Mouse (Mus musculus) stomach, embryonic 15.5 days (tissue): ENCODE measurements around the gene Lipe. TPM values are rescaled to one million over a fixed set of nuclear protein-coding genes. Genes with fewer than 3 reads are reported as not detected.
"Not testable (repeated sequence)": the region's sequence is repeated elsewhere in the genome, so short reads cannot be mapped to it uniquely, and the experiment has no call there.

ENCODE experiments used
- ATAC-seq: fragments of 200-750 bp; cut with Nextera tagmentation; 2 replicates; pipeline ENCODE4 v1.8.0; 2017; ENCODE audit warnings: low read depth, moderate number of reproducible peaks, moderate TSS enrichment; ENCODE audit not compliant: insufficient read depth, low FRiP score
- H3K27ac ChIP-seq: fragments of 300-500 bp; sonication (generic); 2 replicates; pipeline ENCODE4 v1.5.1; 2015; ENCODE audit warnings: mild to moderate bottlenecking, inconsistent platforms
- H3K27me3 ChIP-seq: fragments of 300-500 bp; sonication (generic); replicated peaks from 2 replicates; pipeline ENCODE4 v1.6.1; 2015; ENCODE audit warnings: inconsistent platforms
- H3K36me3 ChIP-seq: fragments of 300-500 bp; sonication (generic); 2 replicates; pipeline ENCODE4 v1.6.1; 2015; ENCODE audit warnings: inconsistent platforms
- H3K4me1 ChIP-seq: fragments of 300-500 bp; sonication (generic); 2 replicates; pipeline ENCODE4 v1.6.1; 2015; ENCODE audit warnings: inconsistent platforms
- H3K4me2 ChIP-seq: fragments of 300-500 bp; sonication (generic); 2 replicates; pipeline ENCODE4 v1.6.1; 2015; ENCODE audit warnings: mild to moderate bottlenecking, inconsistent platforms
- H3K4me3 ChIP-seq: fragments of 300-500 bp; sonication (generic); replicated peaks from 2 replicates; pipeline ENCODE4 v1.5.1; 2015; ENCODE audit warnings: inconsistent platforms
- H3K9ac ChIP-seq: fragments of 300-500 bp; sonication (generic); 2 replicates; pipeline ENCODE4 v1.6.1; 2015; ENCODE audit warnings: inconsistent platforms
- H3K9me3 ChIP-seq: fragments of 300-500 bp; sonication (generic); 2 replicates; pipeline ENCODE4 v1.6.1; 2016; ENCODE audit warnings: inconsistent platforms
- WGBS: fragments of 180-500 bp; shearing (Covaris S2); methylation state at CpG from one replicate; pipeline ENCODE4 v1.1.7; 2015; 5-methylcytosine and 5-hydroxymethylcytosine counted together
- polyA plus RNA-seq: library from polyadenylated mRNA; unstranded; fragments of >200 nt; fragmentation: Nextera tagmentation; extraction: Ambion mirVana; gene quantifications from 2 replicates; pipeline ENCODE4 v1.2.1, GENCODE M21; 2015

Lipe gene
- polyA plus RNA-seq, 1 experiment from 2014 or later = 8.3 TPM

GRCm38 (mm10) chr7:25410969-25411615, 12.6 kb upstream of the Lipe start:
- Histone ChIP-seq H3K4me3 (no peak overlapping the region), H3K4me2 (0 out of 2 replicates have a peak overlapping the region, but pooled peaks have one; percentile 8), H3K9ac (no peak overlapping the region), H3K27me3 (no peaks in the 10 kb centered on the region), H3K36me3 (no peaks in the 10 kb centered on the region), H3K27ac (peak overlapping the region; percentile 44; the same call in 1 of the 2 replicates), H3K4me1 (no peaks in the 10 kb centered on the region), H3K9me3 (no peaks in the 10 kb centered on the region)
- peak; percentile 47 for ATAC-seq
- WGBS = 38% methylated on average over 1 of the region's 1 CpGs

GRCm38 (mm10) chr7:25409114-25409760, 10.7 kb upstream of the Lipe start:
- H3K36me3 ChIP-seq = no peaks in the 10 kb centered on the region
- 47% methylated on average over 4 of the region's 4 CpGs for WGBS
- ATAC-seq = no peak
- no peak overlapping the region for H3K27ac ChIP-seq
- H3K4me2 ChIP-seq = no peak overlapping the region
- H3K27me3 ChIP-seq = no peaks in the 10 kb centered on the region
- H3K9me3 ChIP-seq = no peaks in the 10 kb centered on the region
- H3K9ac ChIP-seq = no peak overlapping the region
- no peaks in the 10 kb centered on the region for H3K4me1 ChIP-seq
- no peak overlapping the region for H3K4me3 ChIP-seq

GRCm38 (mm10) chr7:25406468-25406867, 8.0 kb upstream of the Lipe start:
- Histone ChIP-seq H3K4me1 (no peaks in the 10 kb centered on the region), H3K27ac (no peak overlapping the region), H3K4me3 (no peak overlapping the region), H3K9me3 (no peaks in the 10 kb centered on the region), H3K9ac (no peak overlapping the region), H3K36me3 (no peaks in the 10 kb centered on the region), H3K27me3 (no peaks in the 10 kb centered on the region), H3K4me2 (no peak overlapping the region)
- ATAC-seq = no peak
- 62% methylated on average over 7 of the region's 7 CpGs for WGBS

GRCm38 (mm10) chr7:25402671-25403101, 4.2 kb upstream of the Lipe start:
- Histone ChIP-seq H3K4me2 (no peak overlapping the region), H3K4me1 (no peaks in the 10 kb centered on the region), H3K36me3 (no peaks in the 10 kb centered on the region), H3K9ac (no peak overlapping the region), H3K27ac (no peak overlapping the region), H3K4me3 (no peak overlapping the region), H3K27me3 (no peaks in the 10 kb centered on the region), H3K9me3 (no peaks in the 10 kb centered on the region)
- WGBS = 0% methylated on average over 2 of the region's 2 CpGs
- peak; percentile 43; the same call in 1 of the 2 replicates for ATAC-seq

GRCm38 (mm10) chr7:25401986-25402385, 3.5 kb upstream of the Lipe start:
- Histone ChIP-seq H3K36me3 (no peaks in the 10 kb centered on the region), H3K4me2 (no peak overlapping the region), H3K27ac (no peak overlapping the region), H3K9ac (no peak overlapping the region), H3K9me3 (no peaks in the 10 kb centered on the region), H3K4me1 (no peaks in the 10 kb centered on the region), H3K4me3 (no peak overlapping the region), H3K27me3 (no peaks in the 10 kb centered on the region)
- ATAC-seq = no peak
- WGBS = 52% methylated on average over 5 of the region's 5 CpGs

- ATAC-seq = no peak
- Histone ChIP-seq H3K4me2 (no peak overlapping the region), H3K36me3 (no peaks in the 10 kb centered on the region), H3K4me1 (0 out of 2 replicates have a peak, but pooled peaks cover 2% of the 10 kb centered on the region), H3K27ac (no peak overlapping the region), H3K9me3 (no peaks in the 10 kb centered on the region), H3K27me3 (no peaks in the 10 kb centered on the region), H3K9ac (no peak overlapping the region), H3K4me3 (no peak overlapping the region)
- 66% methylated on average over 2 of the region's 2 CpGs for WGBS
Measured at GRCm38 (mm10) chr7:25401551-25401950, 3.0 kb upstream of the Lipe start.

- H3K9ac ChIP-seq, H3K4me3 ChIP-seq, H3K4me2 ChIP-seq, H3K36me3 ChIP-seq, H3K27me3 ChIP-seq, H3K9me3 ChIP-seq, H3K27ac ChIP-seq, ATAC-seq: not testable (repeated sequence)
- peaks cover 13% of the 10 kb centered on the region for H3K4me1 ChIP-seq
Measured at GRCm38 (mm10) chr7:25399028-25399427, 518 bp upstream of the Lipe start.

- Histone ChIP-seq H3K4me3 (peak overlapping the region; percentile 79; the same call in 1 of the 2 replicates), H3K27ac (peak overlapping the region; percentile 37; the same call in 1 of the 2 replicates), H3K9me3 (no peaks in the 10 kb centered on the region), H3K9ac (no peak overlapping the region), H3K4me2 (peak overlapping the region; percentile 80; the same call in 1 of the 2 replicates), H3K27me3 (no peaks in the 10 kb centered on the region), H3K4me1 (peaks cover 19% of the 10 kb centered on the region), H3K36me3 (no peaks in the 10 kb centered on the region)
- WGBS = 87% methylated on average over 14 of the region's 14 CpGs
- ATAC-seq = no peak
Measured at GRCm38 (mm10) chr7:25396621-25397020, 1.9 kb downstream of the Lipe start.

- Histone ChIP-seq H3K4me1 (peaks cover 24% of the 10 kb centered on the region), H3K36me3 (no peaks in the 10 kb centered on the region), H3K9ac (peak overlapping the region; percentile 47), H3K27ac (peak overlapping the region; percentile 37), H3K4me2 (peak overlapping the region; percentile 80), H3K4me3 (peak overlapping the region; percentile 79), H3K9me3 (no peaks in the 10 kb centered on the region), H3K27me3 (no peaks in the 10 kb centered on the region)
- ATAC-seq = peak; percentile 96
- 5% methylated on average over 52 of the region's 52 CpGs for WGBS
Measured at GRCm38 (mm10) chr7:25395558-25396521, 2.7 kb downstream of the Lipe start.

GRCm38 (mm10) chr7:25395186-25395557, 3.3 kb downstream of the Lipe start:
- Histone ChIP-seq H3K9ac (peak overlapping the region; percentile 47), H3K9me3 (no peaks in the 10 kb centered on the region), H3K4me2 (peak overlapping the region; percentile 80), H3K27me3 (no peaks in the 10 kb centered on the region), H3K4me1 (peaks cover 30% of the 10 kb centered on the region), H3K4me3 (peak overlapping the region; percentile 79), H3K36me3 (no peaks in the 10 kb centered on the region), H3K27ac (peak overlapping the region; percentile 37)
- peak; percentile 13; the same call in 1 of the 2 replicates for ATAC-seq
- 0% methylated on average over 22 of the region's 22 CpGs for WGBS

- H3K4me1 ChIP-seq = peaks cover 35% of the 10 kb centered on the region
- no peak overlapping the region for H3K27ac ChIP-seq
- WGBS = 14% methylated on average over 7 of the region's 7 CpGs
Measured at GRCm38 (mm10) chr7:25394754-25395153, 3.8 kb downstream of the Lipe start.

More at GRCm38 (mm10) chr7:25394754-25395153, 3.8 kb downstream of the Lipe start:
- Histone ChIP-seq H3K27me3 (no peaks in the 10 kb centered on the region), H3K4me3 (peak overlapping the region; percentile 79), H3K9me3 (no peaks in the 10 kb centered on the region), H3K4me2 (peak overlapping the region; percentile 80), H3K9ac (peak overlapping the region; percentile 47), H3K36me3 (no peaks in the 10 kb centered on the region)
- no peak for ATAC-seq
